Mouse (Mus musculus) olfactory bulb, adult 2 months (tissue): ENCODE results near the gene Bach2.

Source experiments
- CTCF ChIP-seq: fragments of 200-500 bp; IDR thresholded peaks from 2 replicates; pipeline ENCODE4 v1.5.1; 2012; ENCODE audit warnings: low read depth, mild to moderate bottlenecking, low read length, moderate library complexity; ENCODE audit not compliant: insufficient read depth
- POLR2A ChIP-seq: fragments of 200-500 bp; IDR thresholded peaks from 2 replicates; pipeline ENCODE4 v1.6.1; 2012; ENCODE audit warnings: mild to moderate bottlenecking, low read depth, low read length, moderate library complexity; ENCODE audit not compliant: insufficient read depth

DNA sequence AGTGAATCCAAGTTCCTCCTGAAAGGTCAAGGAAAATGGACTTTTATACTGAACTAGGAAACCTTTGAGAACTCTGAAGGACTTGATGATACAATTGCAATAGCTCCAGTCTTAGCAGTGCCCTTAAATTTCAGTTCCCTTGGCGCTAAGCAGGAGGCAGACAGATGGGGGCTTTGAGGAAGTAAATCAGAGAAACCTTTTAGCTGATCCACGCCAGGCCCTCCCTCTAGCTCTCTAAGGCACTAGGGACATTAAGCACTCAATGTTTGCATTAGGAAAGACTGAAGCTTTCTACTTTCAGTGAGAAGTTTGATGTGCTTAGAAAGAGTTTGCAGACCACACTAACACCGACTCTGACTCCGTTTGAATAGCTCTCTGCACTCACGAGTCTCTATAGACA is 247.2 kb downstream of the Bach2 start:
- no peak for TF ChIP-seq POLR2A
- TF ChIP-seq CTCF: no peak
